Mouse (Mus musculus): ENCODE measurements at regions not wholly inside any gene's neighbourhood (a gene's known extent, or its start where the extent isn't known, plus 50 kb on each side); places are given as distances from the start of the nearest gene placed in this dataset.

DNA sequence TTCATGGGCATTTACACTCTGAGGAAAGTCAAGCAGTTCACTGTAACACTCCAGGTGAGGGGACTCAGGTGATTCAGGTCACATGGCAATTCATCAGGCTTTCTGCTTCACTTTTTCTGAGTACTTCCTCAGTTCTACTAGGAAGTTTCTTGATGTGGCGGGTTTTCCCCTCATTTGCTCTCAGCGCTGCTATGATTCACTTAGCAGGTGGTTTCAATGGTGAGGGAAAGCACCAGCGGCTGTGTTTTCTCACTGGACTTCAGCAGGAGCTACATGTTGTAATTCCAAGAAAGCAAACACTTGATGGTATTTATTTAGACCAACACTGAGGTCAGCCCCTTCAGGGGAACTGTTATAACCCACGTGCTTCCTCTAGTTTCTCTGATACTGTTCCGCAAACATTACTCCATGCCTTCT, 229.4 kb downstream of the Gm7489 start:
- no peak for ATAC-seq (replicated peaks)
- 91% methylated on average over 5 of the region's 5 CpGs for WGBS

GRCm38 (mm10) chr15:54117967-54118538, 233.3 kb downstream of the Gm7489 start:
- no peaks in the 10 kb centered on the region for H3K36me3 ChIP-seq
- no peaks in the 10 kb centered on the region for H3K27me3 ChIP-seq
- no peak for ATAC-seq (replicated peaks)
- H3K9ac ChIP-seq (replicated peaks) = no peak overlapping the region
- H3K27ac ChIP-seq (replicated peaks) = no peak overlapping the region
- no peak overlapping the region for H3K4me3 ChIP-seq
- H3K9me3 ChIP-seq = no peaks in the 10 kb centered on the region
- WGBS = 81% methylated on average over 5 of the region's 5 CpGs
- H3K4me1 ChIP-seq = no peaks in the 10 kb centered on the region
- no peak overlapping the region for H3K4me2 ChIP-seq (replicated peaks)

More for the DNA sequence above, 229.4 kb downstream of the Gm7489 start:
- Histone ChIP-seq H3K9me3 (no peaks in the 10 kb centered on the region), H3K4me1 (no peaks in the 10 kb centered on the region), H3K4me3 (no peak overlapping the region), H3K36me3 (no peaks in the 10 kb centered on the region), H3K27ac (replicated peaks) (no peak overlapping the region), H3K27me3 (no peaks in the 10 kb centered on the region), H3K4me2 (replicated peaks) (no peak overlapping the region), H3K9ac (replicated peaks) (no peak overlapping the region)

GRCm38 (mm10) chr15:54120456-54120855, 235.8 kb downstream of the Gm7489 start:
- Histone ChIP-seq H3K4me1 (no peaks in the 10 kb centered on the region), H3K36me3 (no peaks in the 10 kb centered on the region), H3K27me3 (no peaks in the 10 kb centered on the region), H3K27ac (replicated peaks) (no peak overlapping the region), H3K9ac (replicated peaks) (no peak overlapping the region), H3K9me3 (no peaks in the 10 kb centered on the region), H3K4me2 (replicated peaks) (no peak overlapping the region), H3K4me3 (no peak overlapping the region)
- 78% methylated on average over 3 of the region's 3 CpGs for whole genome bisulfite sequencing
- no peak for ATAC-seq (replicated peaks)

- Histone ChIP-seq H3K27me3 (no peaks in the 10 kb centered on the region), H3K36me3 (no peaks in the 10 kb centered on the region), H3K9me3 (no peaks in the 10 kb centered on the region), H3K4me3 (no peak overlapping the region), H3K4me1 (no peaks in the 10 kb centered on the region), H3K27ac (replicated peaks) (no peak overlapping the region), H3K4me2 (replicated peaks) (no peak overlapping the region), H3K9ac (replicated peaks) (no peak overlapping the region)
- WGBS = 75% methylated on average over 1 of the region's 1 CpGs
- ATAC-seq (replicated peaks) = no peak
These were observed 279.6 kb downstream of the Gm7489 start for GRCm38 (mm10) chr15:54164350-54164749.

GRCm38 (mm10) chr15:54167842-54168361, 283.2 kb downstream of the Gm7489 start:
- Histone ChIP-seq H3K9ac (replicated peaks) (no peak overlapping the region), H3K36me3 (no peaks in the 10 kb centered on the region), H3K4me2 (replicated peaks) (no peak overlapping the region), H3K4me3 (no peak overlapping the region), H3K27me3 (no peaks in the 10 kb centered on the region), H3K9me3 (no peaks in the 10 kb centered on the region), H3K4me1 (no peaks in the 10 kb centered on the region), H3K27ac (replicated peaks) (no peak overlapping the region)
- ATAC-seq (replicated peaks) = no peak
- WGBS = 58% methylated on average over 3 of the region's 3 CpGs

GRCm38 (mm10) chr15:54177221-54177620, 292.5 kb downstream of the Gm7489 start:
- H3K27me3 ChIP-seq = no peaks in the 10 kb centered on the region
- no peak for ATAC-seq (replicated peaks)
- H3K9ac ChIP-seq (replicated peaks) = no peak overlapping the region
- H3K9me3 ChIP-seq = no peaks in the 10 kb centered on the region
- no peaks in the 10 kb centered on the region for H3K36me3 ChIP-seq
- H3K27ac ChIP-seq (replicated peaks) = no peak overlapping the region
- H3K4me2 ChIP-seq (replicated peaks) = no peak overlapping the region
- 84% methylated on average over 2 of the region's 2 CpGs for WGBS
- H3K4me1 ChIP-seq = no peaks in the 10 kb centered on the region
- no peak overlapping the region for H3K4me3 ChIP-seq

DNA sequence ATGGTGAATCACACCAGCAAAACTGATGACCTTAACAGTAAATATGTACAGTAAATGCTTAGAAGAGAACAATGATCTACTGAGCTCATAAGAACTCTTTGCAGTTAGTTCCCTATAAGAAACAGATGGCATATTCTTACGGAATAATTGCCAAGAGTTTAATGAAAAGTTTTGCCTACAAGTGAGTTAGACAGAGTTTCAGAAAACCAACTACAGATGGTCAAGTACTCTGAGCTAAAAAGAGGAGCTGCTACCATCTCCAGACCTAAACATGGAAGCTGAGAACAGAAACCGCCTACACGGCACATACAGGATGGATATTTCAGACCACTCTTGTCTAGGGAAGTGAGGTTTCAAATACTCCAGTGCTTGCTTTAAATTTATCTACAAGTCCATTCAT, 293.1 kb downstream of the Gm7489 start:
- WGBS = 94% methylated on average over 3 of the region's 3 CpGs
- Histone ChIP-seq H3K4me2 (replicated peaks) (no peak overlapping the region), H3K9me3 (no peaks in the 10 kb centered on the region), H3K27ac (replicated peaks) (no peak overlapping the region), H3K27me3 (no peaks in the 10 kb centered on the region), H3K4me1 (no peaks in the 10 kb centered on the region), H3K9ac (replicated peaks) (no peak overlapping the region), H3K4me3 (no peak overlapping the region), H3K36me3 (no peaks in the 10 kb centered on the region)
- no peak for ATAC-seq (replicated peaks)

All from forebrain, embryonic 15.5 days (tissue).